Mouse (Mus musculus) neural tube, embryonic 12.5 days (tissue): ENCODE data around the gene Dock11. TPM values are rescaled to one million over a fixed set of nuclear protein-coding genes. Genes with fewer than 3 reads are reported as not detected.

ENCODE experiments used
- ATAC-seq: fragments of 200-750 bp; cut with Nextera tagmentation; 2 replicates; pipeline ENCODE4 v1.8.0; 2017; ENCODE audit warnings: low read depth, mild to moderate bottlenecking, moderate TSS enrichment, moderate library complexity; ENCODE audit not compliant: low FRiP score
- H3K27ac ChIP-seq: fragments of 300-500 bp; sonication (generic); 2 replicates; pipeline ENCODE4 v1.5.1; 2016
- H3K27me3 ChIP-seq: fragments of 300-500 bp; sonication (generic); replicated peaks from 2 replicates; pipeline ENCODE4 v1.6.1; 2016; ENCODE audit warnings: mild to moderate bottlenecking
- H3K36me3 ChIP-seq: fragments of 300-500 bp; sonication (generic); 2 replicates; pipeline ENCODE4 v1.6.1; 2016; ENCODE audit warnings: mild to moderate bottlenecking
- H3K4me1 ChIP-seq: fragments of 300-500 bp; sonication (generic); 2 replicates; pipeline ENCODE4 v1.6.1; 2016
- H3K4me2 ChIP-seq: fragments of 300-500 bp; sonication (generic); replicated peaks from 2 replicates; pipeline ENCODE4 v1.6.1; 2016; ENCODE audit warnings: mild to moderate bottlenecking
- H3K4me3 ChIP-seq: fragments of 300-500 bp; sonication (generic); 2 replicates; pipeline ENCODE4 v1.5.1; 2016
- H3K9ac ChIP-seq: fragments of 300-500 bp; sonication (generic); 2 replicates; pipeline ENCODE4 v1.6.1; 2016; ENCODE audit warnings: mild to moderate bottlenecking
- H3K9me3 ChIP-seq: fragments of 300-500 bp; sonication (generic); 2 replicates; pipeline ENCODE4 v1.6.1; 2016; ENCODE audit warnings: mild to moderate bottlenecking
- WGBS: fragments of 180-500 bp; shearing (Covaris S2); methylation state at CpG from one replicate; pipeline ENCODE4 v1.1.7; 2016; 5-methylcytosine and 5-hydroxymethylcytosine counted together
- polyA plus RNA-seq: library from polyadenylated mRNA; unstranded; fragments of >200 nt; fragmentation: Nextera tagmentation; extraction: Ambion mirVana; gene quantifications from 2 replicates; pipeline ENCODE4 v1.2.1, GENCODE M21; 2016

The Dock11 gene
- polyA plus RNA-seq, 1 experiment from 2014 or later: 21.8 TPM

GRCm38 (mm10) chrX:35920096-35920607 is 31.5 kb downstream of the Dock11 start:
- Histone ChIP-seq H3K9ac (no peak overlapping the region), H3K4me3 (no peak overlapping the region), H3K27ac (no peak overlapping the region), H3K4me1 (no peaks in the 10 kb centered on the region), H3K27me3 (no peaks in the 10 kb centered on the region), H3K9me3 (no peaks in the 10 kb centered on the region), H3K36me3 (no peaks in the 10 kb centered on the region), H3K4me2 (no peak overlapping the region)
- 81% methylated on average over 3 of the region's 3 CpGs for WGBS
- no peak for ATAC-seq

- no peaks in the 10 kb centered on the region for H3K9me3 ChIP-seq
- WGBS: 88% methylated on average over 3 of the region's 3 CpGs
- no peaks in the 10 kb centered on the region for H3K27me3 ChIP-seq
- no peaks in the 10 kb centered on the region for H3K36me3 ChIP-seq
- no peak overlapping the region for H3K4me2 ChIP-seq
- no peak for ATAC-seq
- no peaks in the 10 kb centered on the region for H3K4me1 ChIP-seq
- H3K4me3 ChIP-seq: no peak overlapping the region
- H3K9ac ChIP-seq: no peak overlapping the region
- no peak overlapping the region for H3K27ac ChIP-seq
Measured at GRCm38 (mm10) chrX:35921922-35922321, 33.3 kb downstream of the Dock11 start.

- WGBS: 84% methylated on average over 1 of the region's 1 CpGs
- H3K4me3 ChIP-seq: no peak overlapping the region
- no peaks in the 10 kb centered on the region for H3K36me3 ChIP-seq
- H3K4me2 ChIP-seq: no peak overlapping the region
- no peak overlapping the region for H3K27ac ChIP-seq
- no peak for ATAC-seq
- no peaks in the 10 kb centered on the region for H3K27me3 ChIP-seq
- no peak overlapping the region for H3K9ac ChIP-seq
- no peaks in the 10 kb centered on the region for H3K4me1 ChIP-seq
- no peaks in the 10 kb centered on the region for H3K9me3 ChIP-seq
Measured at GRCm38 (mm10) chrX:35924705-35925264, 36.2 kb downstream of the Dock11 start.

- Histone ChIP-seq H3K4me2 (no peak overlapping the region), H3K27ac (no peak overlapping the region), H3K4me1 (no peaks in the 10 kb centered on the region), H3K9ac (no peak overlapping the region), H3K36me3 (no peaks in the 10 kb centered on the region), H3K9me3 (no peaks in the 10 kb centered on the region), H3K27me3 (no peaks in the 10 kb centered on the region), H3K4me3 (no peak overlapping the region)
- ATAC-seq: no peak
- 88% methylated on average over 9 of the region's 9 CpGs for WGBS
Measured at GRCm38 (mm10) chrX:35930094-35930933, 41.7 kb downstream of the Dock11 start.

- Histone ChIP-seq H3K36me3 (no peaks in the 10 kb centered on the region), H3K9ac (no peak overlapping the region), H3K27ac (no peak overlapping the region), H3K4me1 (no peaks in the 10 kb centered on the region), H3K4me3 (no peak overlapping the region), H3K9me3 (no peaks in the 10 kb centered on the region), H3K27me3 (no peaks in the 10 kb centered on the region), H3K4me2 (no peak overlapping the region)
- 80% methylated on average over 3 of the region's 3 CpGs for WGBS
- ATAC-seq: no peak
Measured at GRCm38 (mm10) chrX:35930934-35931406, 42.3 kb downstream of the Dock11 start.

GRCm38 (mm10) chrX:35931945-35932344 is 43.3 kb downstream of the Dock11 start:
- H3K4me1 ChIP-seq: no peaks in the 10 kb centered on the region
- no peak for ATAC-seq
- no peak overlapping the region for H3K4me2 ChIP-seq
- H3K4me3 ChIP-seq: no peak overlapping the region
- H3K27me3 ChIP-seq: no peaks in the 10 kb centered on the region
- no peaks in the 10 kb centered on the region for H3K36me3 ChIP-seq
- no peaks in the 10 kb centered on the region for H3K9me3 ChIP-seq
- WGBS: 61% methylated on average over 1 of the region's 1 CpGs
- H3K27ac ChIP-seq: no peak overlapping the region
- no peak overlapping the region for H3K9ac ChIP-seq

- no peak for ATAC-seq
- H3K9ac ChIP-seq: no peak overlapping the region
- H3K4me2 ChIP-seq: no peak overlapping the region
- H3K27me3 ChIP-seq: no peaks in the 10 kb centered on the region
- H3K36me3 ChIP-seq: no peaks in the 10 kb centered on the region
- H3K9me3 ChIP-seq: no peaks in the 10 kb centered on the region
- H3K4me3 ChIP-seq: no peak overlapping the region
- no peaks in the 10 kb centered on the region for H3K4me1 ChIP-seq
- H3K27ac ChIP-seq: no peak overlapping the region
Measured at GRCm38 (mm10) chrX:35932952-35933351, 44.3 kb downstream of the Dock11 start.

- H3K4me2 ChIP-seq: no peak overlapping the region
- H3K4me3 ChIP-seq: no peak overlapping the region
- no peaks in the 10 kb centered on the region for H3K9me3 ChIP-seq
- no peaks in the 10 kb centered on the region for H3K4me1 ChIP-seq
- H3K27ac ChIP-seq: no peak overlapping the region
- no peak for ATAC-seq
- H3K36me3 ChIP-seq: no peaks in the 10 kb centered on the region
- no peak overlapping the region for H3K9ac ChIP-seq
- 81% methylated on average over 5 of the region's 5 CpGs for WGBS
- H3K27me3 ChIP-seq: no peaks in the 10 kb centered on the region
Measured at GRCm38 (mm10) chrX:35938112-35938511, 49.5 kb downstream of the Dock11 start.

- H3K27ac ChIP-seq: no peak overlapping the region
- no peak overlapping the region for H3K9ac ChIP-seq
- no peak overlapping the region for H3K4me2 ChIP-seq
- 79% methylated on average over 1 of the region's 1 CpGs for WGBS
- H3K27me3 ChIP-seq: no peaks in the 10 kb centered on the region
- H3K4me3 ChIP-seq: no peak overlapping the region
- no peaks in the 10 kb centered on the region for H3K36me3 ChIP-seq
- H3K9me3 ChIP-seq: no peaks in the 10 kb centered on the region
- no peak for ATAC-seq
- H3K4me1 ChIP-seq: no peaks in the 10 kb centered on the region
Measured at GRCm38 (mm10) chrX:35946394-35946793, 57.8 kb downstream of the Dock11 start.

GRCm38 (mm10) chrX:35950135-35950534 is 61.5 kb downstream of the Dock11 start:
- H3K4me2 ChIP-seq: no peak overlapping the region
- 74% methylated on average over 4 of the region's 4 CpGs for WGBS
- ATAC-seq: no peak
- H3K27me3 ChIP-seq: no peaks in the 10 kb centered on the region
- H3K9ac ChIP-seq: no peak overlapping the region
- no peaks in the 10 kb centered on the region for H3K36me3 ChIP-seq
- no peak overlapping the region for H3K4me3 ChIP-seq
- H3K9me3 ChIP-seq: no peaks in the 10 kb centered on the region
- H3K27ac ChIP-seq: no peak overlapping the region
- H3K4me1 ChIP-seq: no peaks in the 10 kb centered on the region

GRCm38 (mm10) chrX:35951945-35952344 is 63.3 kb downstream of the Dock11 start:
- 57% methylated on average over 3 of the region's 3 CpGs for WGBS
- H3K4me3 ChIP-seq: no peak overlapping the region
- no peak overlapping the region for H3K27ac ChIP-seq
- H3K27me3 ChIP-seq: no peaks in the 10 kb centered on the region
- no peaks in the 10 kb centered on the region for H3K4me1 ChIP-seq
- ATAC-seq: no peak
- no peaks in the 10 kb centered on the region for H3K36me3 ChIP-seq
- no peaks in the 10 kb centered on the region for H3K9me3 ChIP-seq
- H3K9ac ChIP-seq: no peak overlapping the region
- no peak overlapping the region for H3K4me2 ChIP-seq

GRCm38 (mm10) chrX:35952521-35953095 is 64.0 kb downstream of the Dock11 start:
- Histone ChIP-seq H3K9me3 (no peaks in the 10 kb centered on the region), H3K4me3 (no peak overlapping the region), H3K9ac (no peak overlapping the region), H3K4me2 (no peak overlapping the region), H3K4me1 (no peaks in the 10 kb centered on the region), H3K27me3 (no peaks in the 10 kb centered on the region), H3K27ac (no peak overlapping the region), H3K36me3 (no peaks in the 10 kb centered on the region)
- ATAC-seq: no peak
- WGBS: 56% methylated on average over 4 of the region's 4 CpGs
